Mouse (Mus musculus) ovary, adult 2 months (tissue): ENCODE results near the gene Fam187a. TPM values are rescaled to one million over a fixed set of nuclear protein-coding genes. Genes with fewer than 3 reads are reported as not detected.

ENCODE experiments used
- polyA plus RNA-seq: library from polyadenylated mRNA; depleted of rRNA; stranded (reverse); fragments of >200 nt; gene quantifications from 2 replicates; pipeline ENCODE4 v1.2.3, GENCODE M21; 2012; rRNA removed

Fam187a gene
- 0.08 TPM in 1 of 2 replicates, not detected in the other for polyA plus RNA-seq

GRCm38 (mm10) chr11:102884616-102885219, at the start of gene Fam187a:
TSS of gene Fam187a (plus strand) at chr11:102885169.

DNA sequence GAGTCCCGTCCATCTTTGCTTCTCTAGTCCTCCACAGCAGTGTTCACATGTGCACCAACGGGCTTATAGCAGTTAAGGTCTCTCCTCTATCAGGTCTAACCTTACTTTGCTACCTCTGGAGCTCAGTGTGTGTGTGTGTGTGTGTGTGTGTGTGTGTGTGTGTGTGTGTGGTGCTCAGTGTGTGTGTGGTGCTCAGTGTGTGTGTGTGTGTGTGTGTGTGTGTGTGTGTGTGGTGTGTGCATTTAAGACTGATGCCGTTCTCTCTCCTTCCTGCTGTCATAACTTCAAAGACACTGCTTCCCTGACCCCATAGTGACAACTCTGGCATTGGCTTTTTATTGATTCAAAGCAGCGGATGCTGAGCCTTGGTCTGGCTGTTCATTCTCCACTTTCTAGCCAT, 49.4 kb upstream of the Fam187a start, which contains the start of gene Higd1b:
Gene Higd1b (plus strand): TSS at position 301 of the 400 bp plus-strand sequence.

GRCm38 (mm10) chr11:102880585-102881313, 4.2 kb upstream of the Fam187a start, which contains the start of the genes Eftud2 and Ccdc103:
TSS of gene Eftud2 (minus strand) at chr11:102880985.
TSS of gene Ccdc103 (plus strand) at chr11:102881204.

GRCm38 (mm10) chr11:102900763-102901162, 15.8 kb downstream of the Fam187a start, which contains the start of gene Gfap:
TSS of gene Gfap (minus strand) at chr11:102900912.

DNA sequence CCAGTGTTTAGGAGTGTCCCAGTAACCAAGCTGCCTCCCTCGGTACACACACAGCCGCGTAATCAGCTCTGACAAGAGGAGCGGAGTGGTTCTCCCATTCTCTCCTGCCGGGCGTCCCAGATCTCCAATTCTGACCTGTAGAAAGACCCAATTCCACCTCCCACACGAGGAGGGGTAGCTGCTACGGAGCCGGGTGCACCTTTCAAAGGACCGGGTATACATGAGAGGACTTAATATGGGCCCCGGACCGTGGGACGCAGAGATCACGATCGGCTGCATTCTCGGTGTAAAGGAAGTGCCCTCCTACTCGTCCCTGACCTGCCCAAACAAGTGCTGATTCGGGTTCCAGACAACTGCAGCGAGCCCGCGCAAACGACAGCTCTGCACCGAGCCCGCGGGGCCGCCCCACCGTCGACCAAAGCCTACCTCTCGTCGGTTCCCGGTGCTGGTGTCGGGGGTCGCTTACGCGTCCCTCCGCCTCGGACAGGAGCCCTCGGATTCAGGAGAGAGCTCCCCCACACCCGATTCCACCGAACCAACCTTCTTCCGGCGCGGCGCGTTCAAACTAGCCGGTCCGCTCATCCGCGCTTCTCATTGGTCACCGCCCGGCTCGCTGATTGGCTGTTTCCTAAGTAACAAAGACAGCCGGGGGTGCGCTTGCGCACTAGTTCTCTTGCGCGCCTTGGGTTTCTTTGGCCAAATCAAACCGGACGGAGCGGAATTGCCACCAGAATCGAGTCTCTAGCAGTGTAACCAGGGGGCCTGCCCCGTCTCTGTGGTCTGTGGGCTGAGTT, 39.8 kb downstream of the Fam187a start, which contains the start of gene Kif18b:
Gene Kif18b (minus strand): TSS at position 568 of the 794 bp plus-strand sequence.

Other genes starting within 250 kb of the Fam187a start
- gene Meioc, start 221.5 kb upstream of the Fam187a start, polyA plus RNA-seq, result not detected in 2 replicates
- gene Ccdc43, start 187.4 kb upstream of the Fam187a start, polyA plus RNA-seq, result 4.3 and 5.3 TPM in 2 replicates
- 6.2 and 6.4 TPM in 2 replicates for gene Adam11, start 123.7 kb upstream of the Fam187a start, polyA plus RNA-seq
- 7.1 and 9.9 TPM in 2 replicates for gene Gjc1, start 65.5 kb upstream of the Fam187a start, polyA plus RNA-seq
- gene Higd1b, start 49.3 kb upstream of the Fam187a start, polyA plus RNA-seq, result 4.3 and 4.6 TPM in 2 replicates
- gene Eftud2, start 4.2 kb upstream of the Fam187a start, polyA plus RNA-seq, result 125 and 137 TPM in 2 replicates
- 1.8 and 2.0 TPM in 2 replicates for gene Ccdc103, start 4.0 kb upstream of the Fam187a start, polyA plus RNA-seq
- gene Gfap, start 15.7 kb downstream of the Fam187a start, polyA plus RNA-seq, result 1.0 TPM in 2 replicates
- gene Kif18b, start 40.0 kb downstream of the Fam187a start, polyA plus RNA-seq, result 6.7 and 10.4 TPM in 2 replicates
- 1.3 and 2.5 TPM in 2 replicates for gene C1ql1, start 61.5 kb downstream of the Fam187a start, polyA plus RNA-seq
- 33.9 and 43.4 TPM in 2 replicates for gene Nmt1, start 143.0 kb downstream of the Fam187a start, polyA plus RNA-seq
- 163 and 210 TPM in 2 replicates for gene Dcakd, start 143.2 kb downstream of the Fam187a start, polyA plus RNA-seq
- 21.9 and 23.8 TPM in 2 replicates for gene Plcd3, start 216.5 kb downstream of the Fam187a start, polyA plus RNA-seq
- gene Acbd4, start 216.5 kb downstream of the Fam187a start, polyA plus RNA-seq, result 31.2 and 32.4 TPM in 2 replicates
- gene Hexim1, start 231.1 kb downstream of the Fam187a start, polyA plus RNA-seq, result 18.9 and 19.4 TPM in 2 replicates
- 7.4 and 9.3 TPM in 2 replicates for gene Hexim2, start 247.3 kb downstream of the Fam187a start, polyA plus RNA-seq